Comparison of ENCODE assay signal across 7 mouse cellular contexts in the genomic region with DNA sequence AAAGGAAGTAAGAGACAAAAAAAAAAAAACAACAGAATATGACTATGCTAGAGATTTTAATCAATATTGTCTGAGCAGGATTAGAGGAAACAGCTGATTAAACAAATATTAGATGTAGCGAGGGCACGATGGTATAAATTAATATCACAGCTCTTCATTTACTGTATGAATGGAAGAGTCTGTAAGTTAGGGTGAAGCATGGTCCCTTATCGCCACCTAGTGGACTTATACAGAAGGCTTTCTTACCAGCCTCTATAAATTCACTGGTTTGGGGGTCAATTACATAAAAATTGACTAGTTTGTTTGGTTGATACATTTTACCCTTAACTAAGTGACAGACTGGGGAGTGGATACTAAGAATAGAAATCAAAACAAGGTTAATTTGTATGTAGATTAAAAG. TPM values are rescaled to one million over a fixed set of nuclear protein-coding genes. Genes with fewer than 3 reads are reported as not detected.
DNase-seq lines count a peak whose midpoint lies in the region; ATAC-seq and TF ChIP-seq lines count a peak whose summit lies in the region.

No protein-coding gene starts in this region.

- H3K9me3 ChIP-seq in G1E (replicated peaks) = 0 out of 2 replicates have a peak, but pooled peaks cover 6% of the 10 kb centered on the region

- H3K4me1 ChIP-seq in G1E (ENCODE audit: insufficient read depth, low read depth, low read length) = no peaks in the 10 kb centered on the region
- no peaks in the 10 kb centered on the region for H3K4me1 ChIP-seq in bone marrow, adult 2 months (ENCODE audit: control insufficient read depth, insufficient read depth, low read length)

- WGBS in bone marrow, adult 2 months = 2% methylated on average over 3 of the region's 3 CpGs

- no peak for TF ChIP-seq POLR2A in bone marrow, adult 2 months (IDR thresholded peaks at IDR 0.05; ENCODE audit: borderline replicate concordance, control insufficient read depth, low read depth, low read length)

- no peak overlapping the region for H3K27ac ChIP-seq in layer of hippocampus, adult 2 months
- no peak overlapping the region for H3K27ac ChIP-seq in bone marrow, adult 2 months (ENCODE audit: control insufficient read depth, insufficient read depth, low read depth, low read length, poor library complexity)

- ATAC-seq in G1E (ENCODE audit: extremely low read depth, insufficient number of reproducible peaks, low FRiP score, poor library complexity, severe bottlenecking) = peak; percentile 40; the same call in 1 of the 2 replicates
- peak; percentile 86 for ATAC-seq in megakaryocyte progenitor cell, adult 5-6 weeks (replicated peaks; ENCODE audit: poor library complexity)

- DNase-seq in layer of hippocampus, adult 2 months (ENCODE audit: low spot score in 2 of 2) = peak; percentile 56 to 60
- DNase-seq in layer of hippocampus, postnatal 25 days (ENCODE audit: extremely low spot score in 1 of 2, low spot score in 1 of 2) = no peak
- DNase-seq in G1E (ENCODE audit: low spot score) = peak; percentile 2
- peak; percentile 31 to 62 for DNase-seq in heart, postnatal 10 days
- DNase-seq in gastrocnemius, postnatal 25 days = no peak

- H3K27me3 ChIP-seq in G1E (ENCODE audit: insufficient read depth, low read length) = no peaks in the 10 kb centered on the region

- intact Hi-C loops in heart, postnatal 10 days (cut with DNase I) = no loop called here

- H3K4me3 ChIP-seq in layer of hippocampus, adult 2 months = no peak overlapping the region
- no peak overlapping the region for H3K4me3 ChIP-seq in G1E (ENCODE audit: low read depth, low read length)
- H3K4me3 ChIP-seq in bone marrow, adult 2 months (replicated peaks; ENCODE audit: control insufficient read depth, low read depth, low read length) = no peak overlapping the region

- H3K36me3 ChIP-seq in G1E (replicated peaks) = no peaks in the 10 kb centered on the region

- TF ChIP-seq CTCF in layer of hippocampus, adult 2 months (conservative IDR thresholded peaks at IDR 0.05) = peak; percentile 97
- TF ChIP-seq CTCF in G1E (IDR thresholded peaks at IDR 0.05; ENCODE audit: low read depth, low read length) = peak; percentile 13; the same call in 1 of the 2 replicates
- 0 out of 2 replicates have a peak, but pooled peaks have one; percentile 8 for TF ChIP-seq CTCF in bone marrow, adult 2 months (IDR thresholded peaks at IDR 0.05; ENCODE audit: control insufficient read depth, insufficient read depth, low read length)

RNA-seq across cellular contexts. Expression of a gene that starts 3.4 kb away (rescaled TPM):
- 10 to 100 TPM; 33.1 to 33.4 TPM for total RNA-seq in layer of hippocampus, adult 2 months (2021)
- 10 to 100 TPM; 42.9 to 49.5 TPM for total RNA-seq in layer of hippocampus, postnatal 25 days (2021)
- not detected in 2 replicates for total RNA-seq in G1E (2014; fragmentation: Nextera tagmentation)
- under 0.01 TPM in 1 of 2 replicates, not detected in the other for total RNA-seq in G1E (2017)
- not detected in 2 replicates for polyA plus RNA-seq in G1E (2012)
- 0.25 TPM in 1 of 2 replicates, not detected in the other for polyA plus RNA-seq in bone marrow, adult 2 months (2011; ENCODE audit: insufficient read depth, insufficient read length, low replicate concordance, missing spikeins)
- total RNA-seq in heart, postnatal 10 days (2021) = 1 to 10 TPM in 1 of 2 experiments, under 1 TPM in 1; 0.74 to 1.2 TPM
- total RNA-seq in megakaryocyte progenitor cell, adult 5-6 weeks (2015) = not detected in 2 replicates
- total RNA-seq in megakaryocyte progenitor cell, adult 5-6 weeks (2017) = not detected in 2 replicates
- total RNA-seq in gastrocnemius, postnatal 25 days (2021) = under 1 TPM; 0.11 to 0.20 TPM

Comparison
In these comparisons a context has a peak if more than half of its experiments do, and no peak if none do; other contexts are left out.
1. DNase-seq: peak in layer of hippocampus, adult 2 months (2 of 2), G1E (single experiment) and heart, postnatal 10 days (2 of 2); none in layer of hippocampus, postnatal 25 days (0 of 2) and gastrocnemius, postnatal 25 days (single experiment).
2. CTCF ChIP-seq: peak in every context shown above with its lines; median percentile 97 in layer of hippocampus, adult 2 months; 13 in G1E; 8 in bone marrow, adult 2 months.
3. RNA of a gene that starts 3.4 kb away (total RNA-seq): 42.9 to 49.5 TPM in layer of hippocampus, postnatal 25 days and 33.1 to 33.4 TPM in layer of hippocampus, adult 2 months; 0.74 to 1.2 TPM in heart, postnatal 10 days, 0.11 to 0.20 TPM in gastrocnemius, postnatal 25 days, under 0.01 TPM in G1E and not detected in megakaryocyte progenitor cell, adult 5-6 weeks; every median in the first group is over 10 times any median in the second.